Mouse (Mus musculus) brain, embryonic 14.5 days (tissue): Measurements from ENCODE around the gene Trub2.
A peak's percentile ranks its signal among the peaks of the same experiment; 100 is the strongest.

Experiments used
- CTCF ChIP-seq: fragments of 200-500 bp; IDR thresholded peaks from 2 replicates; pipeline ENCODE4 v1.5.1; 2012; ENCODE audit warnings: inconsistent platforms, mild to moderate bottlenecking, moderate library complexity, borderline replicate concordance; ENCODE audit not compliant: insufficient read depth, insufficient read length; ENCODE audit errors: extremely low read depth
- POLR2A ChIP-seq: fragments of 200-500 bp; IDR thresholded peaks from 2 replicates; pipeline ENCODE4 v1.6.1; 2012; ENCODE audit warnings: mild to moderate bottlenecking, inconsistent platforms, borderline replicate concordance; ENCODE audit not compliant: poor library complexity, insufficient read depth, insufficient read length, severe bottlenecking; ENCODE audit errors: extremely low read depth

- TF ChIP-seq CTCF (no peak), POLR2A (peak; percentile 15; the same call in 1 of the 2 replicates)
These were observed 991 bp downstream of the Trub2 start, which contains the start of gene Coq4 for GRCm38 (mm10) chr2:29787104-29787917.
